Mouse (Mus musculus) hindbrain, embryonic 12.5 days (tissue): ENCODE results near the gene Pitpnm3. TPM values are rescaled to one million over a fixed set of nuclear protein-coding genes. Genes with fewer than 3 reads are reported as not detected.
"Not testable (repeated sequence)": the region's sequence is repeated elsewhere in the genome, so short reads cannot be mapped to it uniquely, and the experiment has no call there.

Experiments
- ATAC-seq: fragments of 200-750 bp; cut with Nextera tagmentation; 2 replicates; pipeline ENCODE4 v1.8.0; 2017; ENCODE audit warnings: moderate TSS enrichment; ENCODE audit not compliant: low FRiP score
- H3K27ac ChIP-seq: fragments of 300-500 bp; sonication (generic); 2 replicates; pipeline ENCODE4 v1.5.1; 2016; ENCODE audit warnings: mild to moderate bottlenecking
- H3K27me3 ChIP-seq: fragments of 300-500 bp; sonication (generic); 2 replicates; pipeline ENCODE4 v1.6.1; 2016; ENCODE audit warnings: mild to moderate bottlenecking
- H3K36me3 ChIP-seq: fragments of 300-500 bp; sonication (generic); 2 replicates; pipeline ENCODE4 v1.6.1; 2016; ENCODE audit warnings: mild to moderate bottlenecking
- H3K4me1 ChIP-seq: fragments of 300-500 bp; sonication (generic); 2 replicates; pipeline ENCODE4 v1.6.1; 2016
- H3K4me2 ChIP-seq: fragments of 300-500 bp; sonication (generic); replicated peaks from 2 replicates; pipeline ENCODE4 v1.6.1; 2016; ENCODE audit warnings: mild to moderate bottlenecking
- H3K4me3 ChIP-seq: fragments of 300-500 bp; sonication (generic); 2 replicates; pipeline ENCODE4 v1.5.1; 2016; ENCODE audit warnings: mild to moderate bottlenecking
- H3K9ac ChIP-seq: fragments of 300-500 bp; sonication (generic); 2 replicates; pipeline ENCODE4 v1.6.1; 2016; ENCODE audit warnings: mild to moderate bottlenecking, moderate library complexity
- H3K9me3 ChIP-seq: fragments of 300-500 bp; sonication (generic); replicated peaks from 2 replicates; pipeline ENCODE4 v1.6.1; 2016; ENCODE audit warnings: mild to moderate bottlenecking
- WGBS: fragments of 180-500 bp; shearing (Covaris S2); methylation state at CpG from one replicate; pipeline ENCODE4 v1.1.7; 2016; 5-methylcytosine and 5-hydroxymethylcytosine counted together
- polyA plus RNA-seq: library from polyadenylated mRNA; unstranded; fragments of >200 nt; fragmentation: Nextera tagmentation; extraction: Ambion mirVana; gene quantifications from 2 replicates; pipeline ENCODE4 v1.2.1, GENCODE M21; 2016

Gene Pitpnm3
- 1.1 and 1.8 TPM in 2 replicates for polyA plus RNA-seq

DNA sequence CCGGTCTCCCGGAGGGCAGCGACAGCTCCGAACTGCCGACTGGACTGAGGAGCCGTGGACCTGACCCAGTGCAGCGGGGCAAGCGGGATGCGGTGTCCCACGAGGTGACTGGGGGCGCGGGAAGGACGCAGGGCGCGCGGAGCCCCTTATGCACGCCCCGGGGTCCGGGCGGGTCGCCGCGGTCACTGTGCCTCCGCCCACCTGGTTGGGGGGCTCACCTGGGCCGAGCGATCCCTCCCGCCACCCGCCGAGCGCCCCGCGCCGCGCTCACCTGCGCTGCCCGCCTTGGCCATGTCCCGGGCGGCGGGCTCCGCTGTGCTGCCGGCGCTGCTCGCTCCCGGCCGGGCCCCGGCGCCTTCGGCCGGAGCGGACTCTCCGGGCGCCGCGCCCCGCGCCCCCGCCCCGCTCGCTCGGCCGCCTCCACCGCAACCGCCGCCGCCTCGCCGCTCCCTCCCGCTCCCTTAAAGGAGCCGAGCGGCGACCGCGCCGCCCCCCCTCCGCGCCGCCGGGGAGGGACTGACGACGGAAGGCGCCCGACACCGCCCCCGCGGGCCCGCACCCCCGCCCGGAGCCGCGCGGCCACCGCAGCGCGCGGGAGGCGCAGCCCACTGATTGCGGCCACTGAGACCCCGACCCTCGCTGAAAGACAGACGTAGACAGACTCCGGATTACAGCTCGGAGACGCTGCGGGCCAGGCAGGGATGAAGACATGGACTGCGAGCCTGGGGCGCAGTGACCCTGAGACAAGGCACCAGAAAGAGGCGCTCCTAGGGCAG lies at the start of gene Pitpnm3:
Pitpnm3 (minus strand) TSS at position 396 of the 776 bp plus-strand sequence.
- H3K36me3 ChIP-seq: no peaks in the 10 kb centered on the region
- H3K27ac ChIP-seq: no peak within 1 kb of the TSS
- peaks cover 76% of the 10 kb centered on the region for H3K27me3 ChIP-seq
- no peaks in the 10 kb centered on the region for H3K9me3 ChIP-seq
- H3K4me1 ChIP-seq: peaks cover 18% of the 10 kb centered on the region
- WGBS: under 1% methylated on average over 93 of the region's 107 CpGs
- peak within 1 kb of the TSS; percentile 86 for H3K9ac ChIP-seq
- ATAC-seq: peak; percentile 44; the same call in 1 of the 2 replicates
- H3K4me2 ChIP-seq: peak within 1 kb of the TSS; percentile 99
- peak within 1 kb of the TSS; percentile 70 for H3K4me3 ChIP-seq

DNA sequence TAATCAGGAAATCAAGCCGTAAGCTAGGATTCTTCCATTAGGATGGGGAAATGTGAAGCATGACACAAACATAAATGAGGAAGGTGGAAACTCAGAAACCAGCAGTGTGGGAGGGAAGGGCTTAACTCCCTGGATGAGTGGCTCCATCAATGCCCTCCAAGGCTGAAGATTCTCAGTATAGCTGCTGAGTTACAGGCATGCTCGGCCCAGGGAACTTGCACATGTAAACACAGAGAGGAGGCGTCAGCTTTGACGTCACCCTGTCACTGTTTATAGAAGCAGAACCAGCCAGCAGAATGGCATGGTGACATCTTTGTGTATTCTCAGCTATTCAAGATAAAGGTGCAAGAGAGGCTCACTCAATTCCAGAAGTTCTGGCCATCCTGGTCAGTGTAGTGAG lies 48.7 kb upstream of the Pitpnm3 start:
- H3K4me2 ChIP-seq: no peak overlapping the region
- peaks cover 51% of the 10 kb centered on the region for H3K36me3 ChIP-seq
- ATAC-seq: no peak
- no peaks in the 10 kb centered on the region for H3K27me3 ChIP-seq
- no peaks in the 10 kb centered on the region for H3K4me1 ChIP-seq
- no peaks in the 10 kb centered on the region for H3K9me3 ChIP-seq
- no peak overlapping the region for H3K27ac ChIP-seq
- no peak overlapping the region for H3K9ac ChIP-seq
- WGBS: 85% methylated on average over 4 of the region's 4 CpGs
- no peak overlapping the region for H3K4me3 ChIP-seq

DNA sequence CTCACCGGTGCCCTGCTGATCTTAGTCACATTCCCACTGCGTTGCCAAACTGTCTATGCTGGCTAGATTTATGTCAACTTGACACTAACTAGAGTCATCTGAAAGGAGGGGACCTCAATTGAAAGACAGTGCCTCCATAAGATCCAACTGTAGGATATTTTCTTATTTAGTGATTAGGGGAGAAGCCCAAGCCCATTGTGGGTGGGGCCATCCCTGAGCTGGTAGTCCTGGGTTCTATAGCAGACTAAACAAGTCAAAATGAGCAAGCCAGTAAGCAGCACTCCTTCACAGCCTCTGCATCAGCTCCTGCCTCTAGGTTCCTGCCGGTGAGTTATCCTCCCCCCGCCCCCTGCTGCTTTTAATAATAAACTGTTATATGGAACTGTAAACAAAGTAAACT lies 45.6 kb upstream of the Pitpnm3 start:
- WGBS: 86% methylated on average over 4 of the region's 4 CpGs
- Histone ChIP-seq H3K36me3 (peaks cover 46% of the 10 kb centered on the region), H3K9me3 (no peaks in the 10 kb centered on the region), H3K27ac (no peak overlapping the region), H3K4me1 (no peaks in the 10 kb centered on the region), H3K4me2 (no peak overlapping the region), H3K27me3 (no peaks in the 10 kb centered on the region), H3K4me3 (no peak overlapping the region), H3K9ac (no peak overlapping the region)
- no peak for ATAC-seq

DNA sequence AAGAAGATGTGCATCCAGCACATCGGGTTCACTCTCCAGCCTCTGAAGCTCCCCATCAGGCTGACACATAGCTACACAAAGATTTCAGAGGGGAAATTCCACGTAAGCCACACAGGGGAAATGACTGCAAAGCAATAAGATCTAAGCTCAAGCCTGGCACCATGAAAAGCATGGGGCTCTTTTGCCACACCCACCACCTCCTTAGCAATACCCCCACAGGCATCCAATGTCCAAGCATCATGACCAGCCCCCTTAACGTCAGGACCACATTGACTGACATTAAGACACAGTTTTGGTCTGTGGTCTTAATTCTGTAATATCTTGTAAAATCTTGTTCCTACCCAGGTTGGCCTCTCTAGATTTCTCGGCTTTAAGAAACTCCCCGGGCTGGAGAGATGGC lies 45.0 kb upstream of the Pitpnm3 start:
- Histone ChIP-seq H3K9ac (no peak overlapping the region), H3K27ac (no peak overlapping the region), H3K4me2 (no peak overlapping the region), H3K27me3 (no peaks in the 10 kb centered on the region), H3K4me3 (no peak overlapping the region), H3K4me1 (no peaks in the 10 kb centered on the region), H3K36me3 (peaks cover 48% of the 10 kb centered on the region), H3K9me3 (no peaks in the 10 kb centered on the region)
- ATAC-seq: no peak
- 87% methylated on average over 5 of the region's 5 CpGs for WGBS

DNA sequence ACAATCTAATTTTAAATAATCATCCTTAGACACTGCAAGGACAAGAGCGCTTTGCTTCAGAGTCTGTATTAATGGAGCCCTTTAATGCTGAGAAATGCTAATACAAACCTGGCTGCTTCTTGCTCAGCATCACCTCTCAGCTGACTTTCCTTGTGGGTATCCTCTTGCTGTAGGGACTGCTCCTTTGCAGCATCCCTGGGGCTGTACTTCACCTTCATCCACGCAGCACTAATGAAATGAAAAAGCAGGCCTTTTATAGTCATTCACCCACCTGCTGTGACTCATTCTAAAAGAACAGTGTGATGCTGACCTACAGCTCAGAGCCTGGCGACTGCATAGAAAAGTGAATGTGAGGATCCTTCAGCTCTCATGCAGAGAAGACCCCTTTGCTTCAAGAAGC lies 41.0 kb upstream of the Pitpnm3 start:
- Histone ChIP-seq H3K4me1 (no peaks in the 10 kb centered on the region), H3K9me3 (no peaks in the 10 kb centered on the region), H3K36me3 (peaks cover 62% of the 10 kb centered on the region), H3K4me3 (no peak overlapping the region), H3K27me3 (no peaks in the 10 kb centered on the region), H3K4me2 (no peak overlapping the region), H3K9ac (no peak overlapping the region), H3K27ac (no peak overlapping the region)
- ATAC-seq: no peak
- 24% methylated on average over 3 of the region's 3 CpGs for WGBS

DNA sequence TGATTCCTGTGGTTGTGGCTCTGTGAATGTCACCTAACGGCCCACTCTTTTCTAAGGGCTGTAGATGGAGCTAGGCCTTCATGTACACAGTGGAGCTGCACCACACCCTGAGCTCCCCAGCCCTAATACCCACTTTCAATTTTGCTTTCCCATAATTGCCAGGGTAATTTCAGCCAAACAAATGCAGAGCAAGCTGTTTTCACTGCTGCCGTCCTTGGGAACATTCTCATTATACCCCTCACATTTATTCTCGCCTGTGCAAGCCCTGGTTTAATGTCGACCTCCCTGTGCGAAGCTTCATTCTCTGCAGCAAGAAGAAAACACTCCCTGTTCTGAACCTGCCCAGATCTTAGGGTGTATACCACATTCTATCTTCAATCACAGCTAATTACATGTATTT lies 40.4 kb upstream of the Pitpnm3 start:
- 77% methylated on average over 5 of the region's 5 CpGs for WGBS
- no peak overlapping the region for H3K9ac ChIP-seq
- no peaks in the 10 kb centered on the region for H3K4me1 ChIP-seq
- H3K36me3 ChIP-seq: peaks cover 57% of the 10 kb centered on the region
- no peaks in the 10 kb centered on the region for H3K9me3 ChIP-seq
- H3K4me2 ChIP-seq: no peak overlapping the region
- H3K27ac ChIP-seq: no peak overlapping the region
- no peak overlapping the region for H3K4me3 ChIP-seq
- no peak for ATAC-seq
- H3K27me3 ChIP-seq: no peaks in the 10 kb centered on the region

DNA sequence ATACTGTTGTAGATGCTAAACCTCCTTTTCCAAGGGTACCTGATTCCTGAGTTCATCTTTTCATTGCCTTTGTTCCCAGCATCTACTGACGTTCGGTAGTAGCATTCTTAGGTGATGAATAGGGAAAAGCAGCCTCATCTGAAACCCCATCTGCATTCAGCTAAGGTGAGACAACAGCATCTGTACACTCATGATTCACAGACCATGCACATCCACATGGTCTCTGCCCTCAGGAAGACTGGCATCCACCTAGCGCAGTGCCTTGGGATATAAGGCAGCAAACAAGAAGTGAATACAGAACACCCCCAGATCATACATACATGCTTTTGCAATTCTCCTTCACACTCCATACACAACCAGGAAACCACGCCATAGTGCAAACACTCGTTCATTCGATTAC lies 39.1 kb upstream of the Pitpnm3 start:
- Histone ChIP-seq H3K4me1 (no peaks in the 10 kb centered on the region), H3K36me3 (peaks cover 60% of the 10 kb centered on the region), H3K9ac (no peak overlapping the region), H3K4me2 (no peak overlapping the region), H3K4me3 (no peak overlapping the region), H3K27ac (no peak overlapping the region), H3K27me3 (no peaks in the 10 kb centered on the region), H3K9me3 (no peaks in the 10 kb centered on the region)
- WGBS: 93% methylated on average over 6 of the region's 6 CpGs
- no peak for ATAC-seq

DNA sequence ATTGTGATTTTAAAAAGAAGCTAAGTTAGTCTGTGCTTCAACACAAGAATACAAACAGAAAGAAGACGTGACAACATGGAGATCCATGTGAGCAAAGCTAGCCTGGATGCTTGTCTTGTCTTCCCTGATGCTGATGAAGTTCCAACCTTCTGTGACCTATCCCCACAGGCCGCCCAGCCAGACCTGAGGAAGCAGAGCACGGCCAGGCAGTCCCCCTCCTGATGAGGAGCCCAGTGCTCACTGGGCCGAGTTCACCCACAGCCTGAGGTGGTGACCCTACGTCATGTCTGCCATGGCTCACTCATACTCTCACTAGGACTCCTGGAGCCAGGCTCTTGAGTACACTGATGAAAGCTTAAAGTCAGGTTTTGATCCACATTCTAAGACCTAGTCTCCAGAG lies 37.9 kb upstream of the Pitpnm3 start:
- ATAC-seq: no peak
- peaks cover 58% of the 10 kb centered on the region for H3K36me3 ChIP-seq
- no peak overlapping the region for H3K9ac ChIP-seq
- H3K4me3 ChIP-seq: no peak overlapping the region
- no peaks in the 10 kb centered on the region for H3K4me1 ChIP-seq
- no peak overlapping the region for H3K4me2 ChIP-seq
- no peaks in the 10 kb centered on the region for H3K9me3 ChIP-seq
- no peaks in the 10 kb centered on the region for H3K27me3 ChIP-seq
- 80% methylated on average over 5 of the region's 5 CpGs for WGBS
- H3K27ac ChIP-seq: no peak overlapping the region

DNA sequence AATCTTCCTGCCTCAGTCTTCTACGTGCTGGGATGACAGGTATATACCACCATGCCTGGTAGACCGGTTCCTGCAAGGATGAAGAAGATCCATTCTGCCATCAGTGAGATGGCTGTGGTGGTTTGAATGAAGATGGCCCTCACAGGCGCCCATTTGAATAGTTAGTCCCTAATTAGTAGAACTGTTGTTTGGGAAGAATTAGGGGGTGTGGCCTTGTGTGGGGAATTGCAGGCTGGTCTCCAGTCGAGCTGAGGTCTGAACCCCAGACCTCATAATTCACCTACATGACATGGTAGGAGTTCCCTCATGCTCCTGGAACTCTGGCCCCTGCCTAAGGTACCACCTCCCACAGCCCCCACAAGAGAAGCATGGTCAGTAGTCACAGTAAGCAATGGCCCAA lies 36.3 kb upstream of the Pitpnm3 start:
- not testable (repeated sequence) for H3K9me3 ChIP-seq, H3K4me2 ChIP-seq, H3K27me3 ChIP-seq, H3K9ac ChIP-seq, H3K27ac ChIP-seq, ATAC-seq, H3K4me3 ChIP-seq, H3K4me1 ChIP-seq
- WGBS: 79% methylated on average over 4 of the region's 4 CpGs
- H3K36me3 ChIP-seq: peaks cover 57% of the 10 kb centered on the region

DNA sequence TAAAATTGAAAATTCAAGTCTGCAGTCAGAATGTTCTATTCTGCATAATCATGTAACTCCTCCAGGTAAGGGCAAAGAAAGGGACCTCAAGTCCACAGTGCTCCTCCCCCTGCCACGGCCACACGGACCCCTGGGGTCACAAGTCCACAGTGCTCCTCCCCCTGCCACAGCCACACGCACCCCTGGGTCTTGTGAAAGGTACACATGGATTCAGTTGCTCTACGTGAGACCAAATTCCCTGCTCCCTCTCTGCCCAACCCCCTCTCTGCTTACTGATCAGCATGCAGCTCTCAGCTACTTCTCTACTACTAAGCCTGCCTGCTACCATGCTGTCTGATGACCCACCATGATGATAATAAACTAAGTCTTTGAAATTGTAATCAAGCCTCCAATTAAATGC lies 34.3 kb upstream of the Pitpnm3 start:
- Histone ChIP-seq H3K4me2 (no peak overlapping the region), H3K27ac (no peak overlapping the region), H3K4me1 (no peaks in the 10 kb centered on the region), H3K9me3 (no peaks in the 10 kb centered on the region), H3K9ac (no peak overlapping the region), H3K4me3 (no peak overlapping the region), H3K27me3 (no peaks in the 10 kb centered on the region), H3K36me3 (peaks cover 63% of the 10 kb centered on the region)
- ATAC-seq: no peak
- 85% methylated on average over 4 of the region's 4 CpGs for WGBS

DNA sequence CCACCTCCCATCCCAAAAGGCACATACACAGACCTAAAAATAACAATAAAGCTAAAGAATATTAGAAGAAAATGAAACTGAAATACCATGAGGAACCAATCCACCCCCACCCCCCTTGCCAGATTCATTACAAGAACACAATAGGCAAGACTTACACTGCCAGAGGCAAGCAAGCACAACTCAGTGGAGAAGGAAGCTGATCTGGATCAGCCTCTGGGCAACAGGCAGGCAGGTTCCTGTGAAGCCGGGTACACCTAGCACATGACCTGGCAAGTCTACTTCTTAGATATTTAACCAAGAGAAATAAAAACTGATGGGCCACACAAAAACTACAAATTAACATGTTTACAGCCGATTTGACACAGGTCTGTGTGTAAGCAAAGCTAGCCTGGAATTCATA lies 27.6 kb upstream of the Pitpnm3 start:
- H3K27ac ChIP-seq: no peak overlapping the region
- H3K9ac ChIP-seq: no peak overlapping the region
- no peaks in the 10 kb centered on the region for H3K4me1 ChIP-seq
- no peak overlapping the region for H3K4me2 ChIP-seq
- H3K9me3 ChIP-seq: no peaks in the 10 kb centered on the region
- no peak overlapping the region for H3K4me3 ChIP-seq
- H3K27me3 ChIP-seq: no peaks in the 10 kb centered on the region
- ATAC-seq: no peak
- 85% methylated on average over 2 of the region's 2 CpGs for WGBS
- peaks cover 62% of the 10 kb centered on the region for H3K36me3 ChIP-seq

DNA sequence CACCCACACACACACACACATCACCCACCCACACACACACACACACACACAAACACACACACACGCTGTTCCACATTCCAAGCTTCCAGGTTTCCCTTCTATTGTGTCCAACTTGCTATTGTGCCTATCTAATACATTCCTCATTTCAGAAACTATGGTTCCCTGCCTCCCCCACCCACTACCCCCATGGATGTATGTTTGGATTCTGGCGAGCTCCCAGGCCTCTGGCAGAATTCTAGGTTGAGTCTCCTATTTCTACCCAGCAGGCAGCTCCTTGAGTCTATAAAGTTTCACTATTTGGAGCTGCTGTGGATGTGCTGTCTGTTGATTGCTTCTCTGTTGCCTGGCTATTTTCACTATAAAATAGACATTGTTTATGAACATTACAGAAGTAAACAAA lies 21.0 kb upstream of the Pitpnm3 start:
- Histone ChIP-seq H3K9ac (no peak overlapping the region; the same call in 1 of the 2 replicates), H3K27ac (no peak overlapping the region), H3K9me3 (no peaks in the 10 kb centered on the region), H3K4me1 (peaks cover 4% of the 10 kb centered on the region), H3K27me3 (no peaks in the 10 kb centered on the region), H3K4me2 (no peak overlapping the region), H3K4me3 (no peak overlapping the region), H3K36me3 (peaks cover 52% of the 10 kb centered on the region)
- ATAC-seq: no peak
- 59% methylated on average over 2 of the region's 2 CpGs for WGBS

DNA sequence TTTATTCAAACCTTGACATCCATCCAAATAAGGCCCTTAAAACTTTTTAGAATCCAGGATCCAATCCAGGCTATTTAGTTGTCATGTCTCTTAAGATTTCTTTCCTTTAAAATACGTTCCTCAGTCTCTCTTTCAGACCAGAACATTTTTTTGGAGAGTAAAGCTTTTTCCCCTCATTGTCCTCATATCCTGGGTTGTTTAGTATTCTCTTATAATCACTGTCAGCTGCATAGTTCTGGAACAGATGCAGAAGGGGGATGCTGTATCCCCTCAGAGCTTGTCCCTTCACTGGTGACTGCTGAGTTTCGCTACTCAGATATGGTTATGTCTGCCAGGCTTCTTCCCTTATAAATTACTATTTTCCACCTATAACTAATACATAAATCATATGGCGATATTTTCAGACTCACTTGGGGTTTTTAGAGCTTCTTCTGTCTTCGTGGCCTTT lies 20.4 kb upstream of the Pitpnm3 start:
- peaks cover 4% of the 10 kb centered on the region for H3K4me1 ChIP-seq
- no peak overlapping the region for H3K4me3 ChIP-seq
- H3K27ac ChIP-seq: no peak overlapping the region
- H3K9ac ChIP-seq: no peak overlapping the region
- ATAC-seq: no peak
- H3K9me3 ChIP-seq: no peaks in the 10 kb centered on the region
- WGBS: 80% methylated on average over 4 of the region's 4 CpGs
- no peak overlapping the region for H3K4me2 ChIP-seq
- no peaks in the 10 kb centered on the region for H3K27me3 ChIP-seq
- peaks cover 52% of the 10 kb centered on the region for H3K36me3 ChIP-seq
